Mouse (Mus musculus) cerebellum, postnatal 14 days (tissue): ENCODE results near the gene Spsb2.
"Not testable (repeated sequence)": the region's sequence is repeated elsewhere in the genome, so short reads cannot be mapped to it uniquely, and the experiment has no call there.

ENCODE experiments used
- DNase-seq, 2 experiments: peaks; one replicate each; pipeline ENCODE4 v3.0.0; 2021; ENCODE audit warnings: mixed read lengths in 2 of 2

The Spsb2 gene

DNA sequence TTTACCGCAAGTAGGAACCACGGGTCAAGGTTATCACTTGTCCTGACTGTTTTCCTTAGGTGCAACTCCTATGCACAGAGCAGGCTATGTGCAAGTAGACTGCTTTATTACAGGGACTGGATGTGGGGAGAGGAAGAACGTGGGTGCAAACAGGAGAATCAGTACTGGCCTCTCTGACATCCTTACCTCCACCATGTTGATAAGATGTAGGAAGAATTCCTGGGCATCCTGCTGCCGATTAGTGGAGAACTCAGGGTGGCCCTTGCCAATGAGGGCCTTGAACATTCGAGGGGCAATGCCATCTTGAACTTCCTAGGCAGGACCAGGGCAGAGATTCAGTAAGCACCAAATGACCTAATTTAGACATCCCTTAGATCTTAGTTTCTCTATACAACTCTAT is 12.4 kb downstream of the Spsb2 start:
- DNase-seq, result no peak

DNA sequence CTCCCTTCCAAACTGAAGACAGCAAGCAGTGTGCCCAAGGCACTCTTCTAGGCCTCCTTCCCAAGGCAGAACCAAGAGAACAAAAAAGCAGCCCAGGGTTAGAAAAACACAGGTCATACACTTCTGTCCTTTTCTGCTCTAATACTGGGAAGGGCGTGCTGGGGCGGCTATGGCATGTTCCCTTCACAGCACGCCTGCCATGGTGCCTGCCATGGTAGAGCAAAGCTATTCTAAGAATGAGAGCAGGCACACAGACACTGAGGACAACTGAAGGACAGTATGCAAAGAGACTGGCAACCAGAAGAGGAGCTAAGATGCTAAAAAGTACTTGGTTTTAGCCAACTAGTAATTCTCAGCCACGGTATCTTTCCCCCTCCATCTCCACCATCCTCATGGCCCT is 13.6 kb downstream of the Spsb2 start:
- no peak for DNase-seq

DNA sequence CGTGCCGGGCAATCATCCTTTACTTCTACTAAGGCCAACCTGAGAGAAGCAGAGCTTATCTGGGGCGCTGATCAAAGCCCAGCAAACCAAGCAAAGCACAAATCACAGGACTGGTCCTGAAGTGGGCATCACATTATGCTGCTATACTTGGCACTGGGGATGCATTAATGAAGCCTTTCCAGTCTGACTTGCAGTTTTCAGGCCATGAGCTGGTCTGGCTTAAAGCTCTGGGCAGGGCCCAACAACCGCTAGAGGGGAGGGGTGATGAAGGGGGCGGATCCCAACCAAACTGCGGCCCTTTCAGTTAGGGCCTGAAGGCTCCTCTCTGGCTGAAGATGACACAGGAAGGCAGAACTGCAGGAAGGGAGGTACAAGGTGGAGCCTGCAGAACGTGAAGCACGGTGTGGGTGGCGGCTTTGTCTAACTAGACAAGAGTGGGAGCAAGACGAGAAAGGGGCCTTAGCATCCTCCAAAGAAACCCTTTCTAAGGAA is 19.7 kb downstream of the Spsb2 start:
- peak; percentile 39 to 48 for DNase-seq

DNA sequence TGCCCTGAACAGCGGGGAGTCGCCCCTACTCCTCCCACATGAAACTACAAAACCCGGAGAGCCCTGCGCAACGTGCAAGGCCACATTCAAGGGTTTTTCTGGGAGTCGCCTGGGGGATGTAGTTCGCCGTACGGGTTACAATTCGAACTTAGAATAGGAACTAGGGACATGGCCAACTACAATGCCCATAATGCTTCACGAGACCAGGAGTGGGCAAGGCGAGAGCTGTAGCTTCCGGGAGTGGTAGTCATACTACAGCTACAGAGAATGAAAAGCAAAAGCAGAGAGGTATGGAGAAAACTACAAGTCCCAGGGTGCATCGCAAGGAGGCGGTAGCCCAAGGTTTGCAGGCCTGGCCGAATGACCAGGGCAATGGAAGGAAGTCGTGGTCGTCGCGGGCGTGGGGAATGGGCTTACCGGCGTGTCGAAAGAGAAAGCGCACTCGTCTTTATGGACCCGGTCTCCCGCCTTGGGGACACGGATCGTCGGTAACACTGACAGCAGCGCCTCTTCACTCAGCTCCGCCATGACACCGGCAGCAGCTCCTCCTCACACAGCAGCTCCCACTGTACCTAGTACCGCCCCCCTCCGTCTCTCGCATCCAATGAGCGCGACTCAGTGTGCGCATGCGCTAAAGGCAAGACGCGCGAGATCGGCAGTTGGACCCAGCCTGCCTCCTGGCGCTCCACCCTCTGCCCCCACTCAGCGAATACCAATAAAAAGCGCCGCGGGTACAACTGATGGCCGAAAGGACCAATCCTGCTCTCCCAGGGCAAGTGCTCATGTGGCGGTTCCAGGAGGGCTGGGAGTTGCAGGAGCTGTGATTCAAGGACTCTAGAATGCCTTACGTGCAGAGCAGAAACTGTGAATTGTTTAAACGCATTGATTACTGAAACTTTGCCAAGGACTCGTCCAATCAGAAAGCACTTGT is 20.7 kb downstream of the Spsb2 start, which contains the start of the genes Usp5 and Cdca3:
Gene Usp5 (minus strand): TSS at position 617 of the 931 bp plus-strand sequence.
Gene Cdca3 (plus strand): TSS at position 680 of the 931 bp plus-strand sequence.
- peak; percentile 98 to 99 for DNase-seq

DNA sequence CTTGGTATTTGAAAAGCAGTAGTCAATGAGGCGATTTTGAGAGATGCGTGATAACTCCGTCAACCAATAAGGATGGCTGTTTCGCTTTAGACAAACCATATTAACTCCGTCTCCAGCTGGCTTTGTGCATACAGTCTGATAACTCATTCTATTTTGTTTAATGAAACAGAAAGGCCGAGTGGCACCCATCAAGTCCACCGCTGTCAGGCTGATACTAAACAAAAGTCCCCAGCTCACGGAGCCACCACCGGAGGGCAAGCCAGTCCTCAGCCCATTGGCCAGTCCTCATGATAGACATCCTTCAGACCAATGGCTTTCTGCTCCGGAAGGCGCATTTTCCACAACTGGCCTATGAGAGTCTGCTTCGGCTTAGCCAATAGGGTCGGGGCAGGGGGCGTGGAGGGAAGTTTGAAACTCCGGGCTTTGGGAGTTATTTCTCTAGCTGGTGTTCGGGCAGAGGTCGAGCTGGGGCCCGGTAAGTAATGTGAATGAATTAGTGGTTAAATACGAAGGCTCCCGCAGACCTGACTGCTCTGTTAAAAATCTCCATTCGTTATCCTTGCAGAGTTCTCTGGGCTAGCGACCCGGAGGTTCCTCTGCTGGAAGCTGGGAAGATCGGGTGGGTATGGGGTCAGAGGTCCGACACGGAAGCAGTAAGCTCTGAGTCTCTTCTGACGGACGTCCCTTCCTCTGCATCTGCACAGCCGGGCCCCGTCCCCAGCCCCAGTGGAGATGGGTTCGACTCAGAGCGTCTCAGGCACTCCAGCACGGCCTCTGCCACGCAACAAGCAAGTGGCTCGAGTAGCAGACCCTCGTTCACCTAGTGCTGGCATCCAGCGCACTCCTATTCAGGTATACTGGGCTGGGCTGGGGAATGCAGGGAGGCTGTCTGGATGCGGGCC is 21.6 kb downstream of the Spsb2 start:
- DNase-seq, result peak; percentile 92 to 93

DNA sequence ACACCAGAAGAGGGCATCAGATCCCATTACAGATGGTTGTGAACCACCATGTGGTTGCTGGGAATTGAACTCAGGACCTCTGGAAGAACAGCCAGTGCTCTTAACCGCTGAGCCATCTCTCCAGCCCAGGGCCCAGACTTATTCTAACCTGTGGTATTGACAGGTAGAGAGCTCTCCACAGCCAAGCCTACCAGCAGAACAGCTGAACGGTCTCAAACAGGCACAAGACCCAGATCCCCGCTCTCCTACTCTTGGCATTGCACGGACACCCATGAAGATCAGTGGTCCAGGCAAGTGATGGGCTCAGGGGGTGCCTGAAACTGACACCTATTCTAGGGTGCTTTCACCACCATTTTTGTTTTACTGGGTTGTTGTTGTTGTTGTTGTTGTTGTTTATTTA is 22.7 kb downstream of the Spsb2 start:
- DNase-seq, result not testable (repeated sequence)

DNA sequence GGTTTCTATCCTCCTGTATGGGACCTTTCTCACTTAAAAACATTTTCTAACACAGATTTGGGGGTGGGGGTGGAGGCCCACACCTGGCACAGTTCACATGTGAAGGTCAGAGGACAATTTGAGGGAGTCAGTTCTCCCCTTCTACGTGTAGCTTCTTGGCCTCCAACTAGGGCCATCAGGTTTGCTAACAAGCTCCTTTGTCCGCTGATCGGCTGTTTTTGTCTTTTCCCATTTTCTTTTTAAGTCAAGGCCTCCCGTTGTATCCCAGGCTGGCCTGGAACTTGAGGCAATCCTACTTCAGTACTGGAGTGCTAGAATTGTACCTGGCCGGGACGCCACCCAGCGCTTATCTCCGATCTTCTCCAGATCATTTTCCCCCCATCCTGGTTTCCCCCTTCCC is 23.2 kb downstream of the Spsb2 start:
- no peak for DNase-seq

DNA sequence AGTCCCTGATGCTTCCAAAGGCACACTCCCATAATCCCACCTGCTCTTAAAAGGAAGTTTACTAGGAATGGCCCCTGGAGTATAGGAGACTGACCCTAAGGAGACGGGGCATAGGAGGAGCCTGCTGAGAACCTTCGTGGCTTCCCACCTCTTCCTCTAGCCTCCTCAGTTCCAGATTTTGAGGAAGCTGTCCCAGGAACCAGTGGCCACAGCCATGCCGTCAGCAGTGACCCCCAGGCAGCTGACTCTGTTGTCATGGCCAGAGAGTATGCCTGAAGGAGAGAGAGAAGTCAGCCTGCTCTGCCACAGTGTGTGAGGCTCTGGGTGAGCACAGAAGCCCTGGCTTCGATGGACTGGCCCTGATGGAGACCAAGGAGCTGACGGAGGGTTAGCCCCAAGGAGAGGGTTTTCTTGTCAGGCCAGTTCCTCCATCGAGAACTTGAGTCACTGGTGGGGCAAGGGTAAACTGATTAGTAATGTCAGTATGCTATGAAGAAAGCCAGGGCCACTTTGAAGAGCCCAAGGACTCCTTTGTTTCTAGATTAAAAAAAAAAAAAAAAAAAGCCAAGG is 26.1 kb downstream of the Spsb2 start:
- DNase-seq, result no peak

DNA sequence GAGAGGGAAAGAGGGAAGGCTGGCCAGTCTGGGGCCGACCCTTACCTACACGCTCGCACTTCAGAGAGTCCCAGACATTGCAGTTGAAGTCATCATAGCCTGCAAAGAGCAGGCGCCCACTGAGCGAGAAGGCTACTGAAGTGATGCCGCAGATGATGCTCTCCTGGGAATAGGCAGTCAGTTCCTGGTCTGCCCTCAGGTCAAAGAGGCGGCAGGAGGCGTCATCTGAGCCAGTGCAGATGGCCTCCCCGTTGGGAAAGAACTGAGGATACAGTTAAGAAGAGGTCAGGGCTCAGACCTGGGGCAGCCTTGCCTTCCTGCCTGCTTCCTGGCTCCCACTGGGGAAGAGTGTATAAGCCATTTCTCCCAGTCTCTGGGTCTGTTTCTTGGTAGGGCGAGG is 27.1 kb downstream of the Spsb2 start:
- DNase-seq, result no peak

DNA sequence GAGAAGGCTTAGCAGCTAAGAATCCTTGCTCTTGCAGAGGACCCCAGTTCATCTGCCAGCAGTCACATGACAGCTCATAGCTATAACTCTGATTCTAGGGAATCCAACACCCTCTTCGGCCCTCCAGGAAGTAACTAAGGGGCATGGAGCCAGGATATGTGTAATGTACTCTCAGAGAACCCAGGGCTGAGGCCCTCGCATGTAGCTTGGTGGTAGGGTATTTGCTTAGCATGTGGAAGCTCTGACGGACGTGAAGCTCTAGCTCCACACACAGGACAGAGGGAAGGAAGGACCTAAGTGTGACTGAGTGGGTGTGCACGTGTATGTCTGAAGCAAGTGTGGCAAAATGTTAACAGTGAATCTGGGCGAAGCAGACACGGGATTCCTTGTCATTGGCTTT is 27.9 kb downstream of the Spsb2 start:
- no peak for DNase-seq

DNA sequence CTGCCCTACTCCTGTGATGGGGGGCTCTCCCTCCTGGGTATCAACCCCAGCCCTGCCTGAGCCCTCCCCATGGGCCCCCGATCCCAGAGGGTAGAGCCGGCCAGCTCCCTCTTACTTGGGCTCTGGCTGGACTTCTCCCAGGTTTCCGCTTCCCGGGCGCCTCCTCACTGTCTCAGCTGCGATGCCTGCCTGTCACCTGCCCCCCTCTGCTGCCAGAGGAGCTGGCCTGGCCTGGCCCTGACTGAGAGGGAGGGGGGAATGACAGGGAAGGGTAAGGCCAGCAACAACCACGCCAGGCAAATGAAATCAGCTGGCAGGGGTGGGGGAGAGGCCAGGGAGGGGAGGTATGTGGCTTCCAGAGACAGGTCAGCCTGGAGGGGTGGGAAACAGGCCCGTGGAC is 31.3 kb downstream of the Spsb2 start:
- peak; percentile 39 to 63 for DNase-seq

DNA sequence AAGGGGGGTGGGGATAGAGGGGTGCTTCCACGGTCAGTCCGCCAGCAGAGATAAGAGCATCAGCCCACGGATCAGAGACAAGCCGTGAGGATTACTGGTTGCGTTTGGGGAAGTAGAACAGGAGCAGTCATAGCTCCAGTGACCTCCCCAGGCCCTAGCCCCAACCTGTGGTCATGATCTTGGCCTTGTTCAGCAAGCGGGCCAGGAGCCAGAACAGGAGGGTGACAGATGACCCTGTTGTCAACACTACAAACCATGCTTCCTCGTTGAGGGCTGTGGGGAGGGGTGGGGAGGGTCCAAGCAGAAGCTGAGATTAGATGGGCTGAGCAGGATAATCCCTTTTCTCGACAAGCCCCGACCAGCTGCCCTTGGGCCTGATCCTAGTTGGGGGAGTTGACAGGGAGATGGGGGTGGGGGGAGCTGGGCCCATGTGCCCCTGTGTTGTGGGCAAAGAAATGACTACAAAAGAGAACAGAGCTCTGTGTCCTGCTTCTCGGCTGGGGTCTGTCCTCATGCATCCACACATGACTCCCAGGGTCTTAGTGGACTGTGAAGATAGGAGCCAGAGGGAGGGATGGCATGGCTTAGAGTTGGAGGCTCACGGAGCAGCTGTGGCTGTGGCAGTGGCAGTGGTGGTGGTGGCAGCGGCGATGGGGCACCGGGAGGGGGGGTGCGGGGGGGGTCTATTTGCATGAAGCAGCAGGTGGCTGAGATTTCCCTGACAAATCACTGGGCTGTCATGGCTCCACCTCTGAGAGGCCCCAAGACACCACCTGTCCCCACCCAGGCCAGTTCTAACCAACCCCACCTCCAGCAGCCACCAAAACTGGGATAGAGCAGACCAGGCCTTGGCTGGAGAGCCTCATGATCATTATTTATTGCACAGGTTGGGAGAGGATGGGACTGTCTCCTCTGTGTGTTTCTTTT is 32.0 kb downstream of the Spsb2 start, which contains the start of gene Gnb3:
Gene Gnb3 (minus strand): TSS at position 35 of the 927 bp plus-strand sequence.
- DNase-seq, result peak; percentile 36 to 69

DNA sequence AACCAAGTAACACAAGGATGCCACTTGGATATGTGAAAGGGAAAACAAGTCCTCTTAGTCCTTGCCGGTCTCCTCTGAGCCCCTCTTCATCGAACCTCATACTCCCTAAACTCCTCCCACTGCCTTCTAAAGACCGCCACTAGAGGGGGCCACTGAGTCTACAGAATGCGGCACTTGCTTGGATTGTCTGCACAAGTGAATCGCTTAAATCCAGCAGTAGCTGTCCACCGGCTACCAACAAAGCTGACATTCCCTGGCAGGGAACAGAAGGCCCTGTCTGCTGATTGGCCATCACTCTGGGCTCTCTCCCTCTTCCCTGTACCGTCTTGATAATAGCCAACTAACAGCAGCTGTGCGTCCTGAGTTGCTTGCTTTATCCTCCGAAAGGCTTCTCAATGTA is 38.8 kb downstream of the Spsb2 start:
- DNase-seq, result peak; percentile 98 to 99

DNA sequence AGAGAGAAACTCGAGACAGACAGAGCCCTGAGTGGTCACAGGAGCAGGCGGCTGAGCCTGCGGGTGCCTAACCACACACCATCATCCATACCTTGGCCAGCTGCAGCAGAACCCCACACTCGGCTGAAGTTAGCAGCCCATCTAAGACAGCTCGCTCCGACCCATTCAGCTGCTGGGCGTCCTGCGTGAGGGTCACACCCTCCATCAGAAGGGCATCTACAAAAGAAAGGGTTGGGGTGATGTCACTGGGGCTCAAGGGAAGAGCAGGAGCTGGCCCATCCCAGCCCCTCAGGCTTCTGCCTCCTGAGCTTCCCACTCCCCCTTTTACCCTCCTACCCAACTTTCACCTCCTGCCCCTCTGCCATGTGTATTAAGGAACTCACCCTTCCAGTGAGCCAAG is 42.1 kb downstream of the Spsb2 start:
- no peak for DNase-seq

DNA sequence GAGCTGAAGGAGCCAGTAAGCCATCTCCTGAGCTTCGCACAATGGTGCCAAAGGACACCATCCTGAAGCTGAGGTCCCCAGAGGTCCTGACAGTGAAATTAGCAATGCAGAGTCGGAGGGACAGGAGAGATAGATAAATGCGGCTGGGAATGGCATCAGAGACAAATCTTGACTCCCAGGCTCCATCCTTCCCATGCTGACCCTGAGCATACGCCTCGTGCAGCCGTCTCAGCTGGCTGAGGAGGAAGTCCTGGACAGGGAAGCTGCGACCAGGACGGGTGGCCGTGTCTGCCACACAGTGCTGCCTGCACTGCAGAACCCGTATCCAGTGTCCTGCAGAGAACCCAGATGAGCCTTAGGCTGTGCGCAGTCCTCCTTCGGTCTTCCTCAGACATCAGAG is 46.2 kb downstream of the Spsb2 start:
- no peak for DNase-seq

DNA sequence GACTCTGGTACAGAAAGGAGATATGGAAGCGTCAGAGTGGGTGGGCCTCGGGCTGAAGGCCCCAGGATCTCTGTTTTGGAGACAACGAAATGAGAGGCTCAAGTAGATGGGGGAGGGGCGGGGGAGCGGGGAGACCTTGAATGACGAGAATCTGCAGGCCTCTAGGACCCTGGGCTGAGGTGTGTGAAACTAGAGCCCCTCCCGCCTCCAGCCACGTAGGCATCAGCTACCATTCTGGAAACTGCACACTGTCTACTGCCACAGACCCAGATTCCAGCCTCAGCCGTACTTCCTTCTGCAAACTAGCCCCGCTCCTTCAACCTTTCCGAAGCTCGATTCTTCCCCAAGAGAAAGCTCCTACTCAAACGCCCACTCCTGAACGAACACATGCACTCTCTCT is 47.9 kb downstream of the Spsb2 start:
- peak; percentile 74 to 85 for DNase-seq

DNA sequence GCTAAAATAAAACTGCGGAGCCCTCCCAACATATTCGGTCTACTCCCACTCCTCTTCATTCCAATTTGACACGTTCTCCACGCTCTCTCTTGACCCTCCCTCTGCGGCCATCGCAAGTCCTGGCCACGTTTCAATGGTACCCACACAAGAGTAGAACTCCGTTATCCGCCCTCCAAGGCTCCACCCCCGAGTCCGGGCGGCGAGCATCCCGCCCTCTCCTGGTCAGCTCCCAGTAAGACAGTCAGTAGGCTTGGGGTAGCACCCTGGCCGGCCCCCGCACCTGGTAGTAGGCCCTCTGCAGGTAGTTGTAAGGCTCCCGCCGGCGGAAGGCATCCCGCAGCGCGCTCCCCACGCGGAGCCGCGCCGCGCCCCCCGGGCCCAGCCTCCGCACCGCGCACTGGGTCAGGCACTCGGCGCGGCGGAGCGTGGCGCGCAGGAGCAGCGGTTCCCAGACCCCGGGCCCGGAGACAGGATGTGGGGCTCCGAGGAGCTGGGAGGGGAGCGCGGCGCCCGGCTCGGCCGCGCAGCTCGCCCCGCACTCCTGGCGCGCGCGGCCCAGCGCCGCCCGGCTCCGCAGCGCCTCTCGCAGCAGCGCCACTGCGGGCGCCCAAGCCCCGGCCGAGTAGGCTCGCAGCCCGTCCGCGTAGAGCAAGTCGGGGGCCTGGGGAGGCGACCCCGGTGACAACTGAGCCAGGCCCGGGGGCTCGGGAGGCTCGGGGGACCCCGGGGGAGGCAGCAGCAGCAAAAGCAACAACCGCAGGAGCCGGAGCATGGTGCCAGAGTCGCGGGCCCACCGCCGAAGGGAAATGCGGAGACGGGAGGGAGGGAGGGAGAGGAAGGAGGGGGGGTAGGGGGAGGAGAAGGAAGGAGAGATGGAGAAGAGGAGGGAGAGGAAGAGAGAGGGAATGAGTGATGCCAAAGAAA is 48.7 kb downstream of the Spsb2 start, which contains the start of gene P3h3:
Gene P3h3 (minus strand): TSS at position 837 of the 924 bp plus-strand sequence.
- DNase-seq, result peak; percentile 94

DNA sequence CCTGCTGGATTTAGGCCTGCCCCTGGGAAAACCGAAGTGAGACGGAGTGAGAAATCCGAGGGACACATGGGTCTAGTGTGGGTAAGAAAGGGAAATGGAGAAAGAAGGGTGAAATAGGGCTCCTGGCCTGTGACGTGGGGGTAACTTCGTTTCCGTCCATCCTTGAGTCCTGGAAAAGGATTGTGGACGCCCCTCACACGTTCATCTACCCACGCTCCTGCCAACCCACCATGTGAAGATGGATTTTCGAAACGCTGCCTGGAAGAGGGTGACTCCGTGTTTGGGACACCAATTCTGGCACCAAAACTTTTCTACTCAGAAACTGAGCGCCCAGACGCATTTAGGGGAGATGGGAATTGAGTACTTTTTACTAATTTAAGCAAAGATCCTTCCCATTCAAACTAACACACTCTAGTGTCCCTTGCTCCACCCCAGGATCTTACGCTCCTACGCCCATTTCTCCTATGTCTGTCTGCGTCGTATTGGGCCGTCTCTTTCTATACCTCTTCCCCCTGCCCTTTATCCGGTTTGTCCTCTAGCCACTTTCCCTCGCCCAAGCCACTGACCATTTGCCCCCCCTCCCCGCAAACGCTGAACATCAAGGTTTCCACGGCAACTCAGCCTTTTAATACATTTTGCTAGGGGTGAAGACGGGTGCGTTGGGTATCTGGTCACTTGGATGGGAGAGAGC is 49.5 kb downstream of the Spsb2 start:
- DNase-seq, result peak in 1 of 2 experiments; percentile 36

DNA sequence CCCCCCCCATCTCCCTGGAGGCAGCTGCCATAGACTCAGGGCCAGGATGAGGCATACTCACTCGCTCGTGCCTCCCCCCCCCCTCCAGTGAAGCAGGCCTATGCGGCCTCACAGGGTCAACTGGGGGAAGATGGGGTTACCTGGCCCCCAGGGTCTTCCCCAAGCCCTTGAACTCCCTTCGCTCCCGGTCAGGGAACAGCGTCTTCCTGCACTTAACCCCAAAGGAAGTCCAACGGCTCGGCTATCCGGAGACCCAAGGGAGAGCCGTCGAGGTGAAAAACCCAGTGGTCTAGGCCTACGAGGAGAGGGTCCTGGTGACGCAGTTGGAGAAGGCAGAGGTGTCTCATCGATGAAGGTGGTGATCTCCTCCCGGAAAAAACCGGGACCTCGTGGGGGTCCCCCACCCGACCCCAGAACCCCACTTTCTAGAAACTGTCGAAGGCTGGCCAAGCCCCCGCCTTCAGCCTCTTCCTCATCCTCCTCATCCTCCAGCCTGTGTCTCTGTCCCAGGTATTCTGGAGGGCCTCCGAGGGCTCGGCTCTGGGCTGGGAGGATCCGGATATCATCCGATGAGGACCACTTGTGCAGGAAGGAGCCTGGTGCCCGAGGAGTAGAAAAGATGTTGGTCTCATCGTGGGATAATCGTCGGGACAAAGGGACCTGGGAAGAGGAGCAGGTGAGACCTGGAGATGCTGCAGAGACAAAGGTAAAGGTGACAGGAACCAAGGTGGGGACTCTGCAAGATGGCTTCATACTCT is 50.3 kb downstream of the Spsb2 start:
- peak in 1 of 2 experiments; percentile 33 for DNase-seq
